Mouse (Mus musculus): Measurements from ENCODE around the gene Ripor3. TPM values are rescaled to one million over a fixed set of nuclear protein-coding genes. Genes with fewer than 3 reads are reported as not detected.

Gene Ripor3
- polyA plus RNA-seq, 1 experiment from 2014 or later = 9.2 TPM

Other genes starting within 250 kb of the Ripor3 start
- 50.2 and 55.6 TPM in 2 replicates for gene Ptpn1, start 78.6 kb downstream of the Ripor3 start, polyA plus RNA-seq (2015; fragmentation: Nextera tagmentation; extraction: Ambion mirVana)
- 2.9 and 3.8 TPM in 2 replicates for gene Pard6b, start 70.4 kb upstream of the Ripor3 start, polyA plus RNA-seq (2015; fragmentation: Nextera tagmentation; extraction: Ambion mirVana)
- gene Adnp, start 196.5 kb upstream of the Ripor3 start, polyA plus RNA-seq (2015; fragmentation: Nextera tagmentation; extraction: Ambion mirVana) = 3.1 and 3.6 TPM in 2 replicates
- gene Gm20716, start 219.7 kb upstream of the Ripor3 start, polyA plus RNA-seq (2015; fragmentation: Nextera tagmentation; extraction: Ambion mirVana) = 13.4 and 17.7 TPM in 2 replicates
- 90.4 and 92.1 TPM in 2 replicates for gene Dpm1, start 220.0 kb upstream of the Ripor3 start, polyA plus RNA-seq (2015; fragmentation: Nextera tagmentation; extraction: Ambion mirVana)
- 5.5 and 6.8 TPM in 2 replicates for gene Mocs3, start 220.0 kb upstream of the Ripor3 start, polyA plus RNA-seq (2015; fragmentation: Nextera tagmentation; extraction: Ambion mirVana)